Mouse (Mus musculus): Measurements from ENCODE around the gene Homer2. TPM values are rescaled to one million over a fixed set of nuclear protein-coding genes. Genes with fewer than 3 reads are reported as not detected.

The Homer2 gene
- polyA plus RNA-seq, 1 experiment = 29.3 TPM

DNA sequence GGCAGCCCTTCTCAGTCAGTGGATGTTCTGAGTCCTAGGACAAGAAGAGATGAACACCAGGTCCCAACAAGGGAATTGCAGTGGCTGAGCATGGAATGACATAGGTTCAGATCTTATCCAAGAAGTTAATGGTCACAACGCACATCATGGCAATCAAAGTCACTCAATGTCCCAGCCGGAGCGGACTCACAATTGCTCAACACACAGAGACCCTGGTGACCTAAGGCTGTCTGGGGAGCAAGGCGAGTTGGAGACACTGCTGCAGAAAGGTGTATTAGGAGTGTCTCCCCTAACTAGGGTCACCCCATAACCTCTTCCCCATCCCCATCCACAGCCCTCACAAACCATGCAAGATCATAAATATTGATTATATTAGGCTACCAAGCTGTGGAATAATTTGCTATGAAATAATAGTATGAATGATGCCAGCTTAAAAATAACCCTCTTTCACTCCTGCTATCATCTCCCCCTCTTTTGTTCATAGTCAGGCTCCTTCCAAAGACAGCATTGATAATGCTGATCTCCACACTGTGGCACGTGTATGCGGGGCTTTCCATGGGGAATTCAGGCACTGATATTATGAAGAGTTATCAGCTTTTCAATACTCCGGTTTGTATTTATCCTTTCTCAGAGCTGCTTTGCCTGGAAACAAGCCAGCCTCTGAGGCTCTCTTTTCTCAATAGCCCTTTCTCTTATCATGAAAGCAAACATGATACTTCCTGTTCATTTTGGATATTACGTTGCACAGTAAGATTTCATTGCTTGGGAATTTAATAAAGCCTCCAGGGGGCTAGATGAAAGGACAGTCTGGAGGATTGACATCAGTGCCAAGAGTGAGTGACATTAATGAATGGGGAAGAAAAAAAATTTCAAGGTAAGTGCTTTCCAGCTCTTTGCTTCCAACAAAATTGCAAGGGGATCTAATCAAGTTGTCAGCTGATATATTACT, 147.0 kb downstream of the Homer2 start:
- no peak for DNase-seq (ENCODE audit: low spot score)

GRCm38 (mm10) chr7:81559231-81559980, 147.9 kb downstream of the Homer2 start:
- no peak for DNase-seq (ENCODE audit: low spot score)

DNA sequence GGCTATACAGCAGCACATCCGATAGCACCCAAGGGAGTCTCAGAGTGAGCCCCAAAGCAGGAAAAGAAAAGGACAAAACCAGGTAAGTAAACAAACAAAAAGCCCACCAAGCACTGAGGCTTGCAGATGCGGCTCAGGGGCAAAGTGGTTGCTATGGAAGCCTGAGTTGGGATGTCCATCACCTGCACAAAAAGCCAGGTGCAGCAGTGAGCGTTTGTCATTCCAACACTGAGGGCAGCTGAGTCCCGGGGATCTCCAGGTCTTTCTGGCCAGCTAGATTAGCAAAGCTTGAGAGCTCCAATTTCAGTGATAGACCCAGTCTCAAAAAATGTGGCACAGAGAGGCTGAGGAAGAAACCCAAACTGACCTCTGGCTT, 149.4 kb downstream of the Homer2 start:
- DNase-seq (ENCODE audit: low spot score) = no peak

GRCm38 (mm10) chr7:81557252-81557984, 149.9 kb downstream of the Homer2 start:
- DNase-seq (ENCODE audit: low spot score) = no peak

- no peak for DNase-seq (ENCODE audit: low spot score)
Measured at GRCm38 (mm10) chr7:81556839-81557238, 150.5 kb downstream of the Homer2 start.

- no peak for DNase-seq (ENCODE audit: low spot score)
Measured at GRCm38 (mm10) chr7:81554369-81554768, 153.0 kb downstream of the Homer2 start.

GRCm38 (mm10) chr7:81553589-81553988, 153.7 kb downstream of the Homer2 start:
- DNase-seq (ENCODE audit: low spot score) = no peak

Other genes starting within 250 kb of the Homer2 start
- gene Ap3b2, start 213.6 kb downstream of the Homer2 start, polyA plus RNA-seq (2012; rRNA removed) = 1.4 and 2.1 TPM in 2 replicates
- not detected in 2 replicates for gene BC048679, start 209.2 kb downstream of the Homer2 start, polyA plus RNA-seq (2012; rRNA removed)
- 0.29 and 0.33 TPM in 2 replicates for gene Fsd2, start 140.6 kb downstream of the Homer2 start, polyA plus RNA-seq (2012; rRNA removed)
- 18.0 and 19.4 TPM in 2 replicates for gene Whamm, start 136.3 kb downstream of the Homer2 start, polyA plus RNA-seq (2012; rRNA removed)
- 73.3 and 76.1 TPM in 2 replicates for gene Ramac, start 55.4 kb upstream of the Homer2 start, polyA plus RNA-seq (2012; rRNA removed)
- gene 3110040N11Rik, start 82.0 kb upstream of the Homer2 start, polyA plus RNA-seq (2012; rRNA removed) = 43.1 and 51.5 TPM in 2 replicates
- 54.1 and 60.4 TPM in 2 replicates for gene Btbd1, start 121.9 kb upstream of the Homer2 start, polyA plus RNA-seq (2012; rRNA removed)
- not detected in 2 replicates for gene Gm10160, start 148.3 kb upstream of the Homer2 start, polyA plus RNA-seq (2012; rRNA removed)
- 15.2 and 21.4 TPM in 2 replicates for gene Tm6sf1, start 151.5 kb upstream of the Homer2 start, polyA plus RNA-seq (2012; rRNA removed)
- gene Hdgfl3, start 226.9 kb upstream of the Homer2 start, polyA plus RNA-seq (2012; rRNA removed) = 8.0 and 10.4 TPM in 2 replicates

All from urinary bladder, adult 2 months (tissue).